Mouse (Mus musculus) MEL-GATA-1-ER (cell line): ENCODE measurements around the gene Mink1.
"Not testable (repeated sequence)": the region's sequence is repeated elsewhere in the genome, so short reads cannot be mapped to it uniquely, and the experiment has no call there.

Source experiments
- DNase-seq: peaks from one replicate; pipeline ENCODE4 v3.0.0-alpha.2; 2012; ENCODE audit warnings: low read depth; ENCODE audit errors: extremely low read depth

Gene Mink1

DNA sequence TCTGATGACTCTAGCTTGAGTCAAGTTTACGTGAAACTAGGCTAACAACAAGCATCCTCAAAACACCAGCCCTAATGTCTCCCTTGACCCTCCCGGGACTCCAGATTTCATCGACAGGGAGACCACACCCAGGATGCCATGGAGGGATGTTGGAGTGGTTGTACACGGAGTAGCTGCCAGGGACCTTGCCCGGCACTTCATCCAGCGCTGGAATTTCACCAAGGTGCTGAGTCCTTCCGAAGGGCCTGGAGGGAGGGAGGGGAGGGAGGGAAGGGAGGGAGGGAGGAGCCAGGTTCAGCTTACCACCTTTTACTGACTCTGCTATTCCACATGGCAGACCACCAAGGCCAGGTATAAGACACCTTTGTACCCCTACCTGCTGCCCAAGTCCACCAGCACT, 8.7 kb upstream of the Mink1 start:
- no peak for DNase-seq

GRCm38 (mm10) chr11:70557545-70557944, 5.1 kb upstream of the Mink1 start:
- DNase-seq = no peak

DNA sequence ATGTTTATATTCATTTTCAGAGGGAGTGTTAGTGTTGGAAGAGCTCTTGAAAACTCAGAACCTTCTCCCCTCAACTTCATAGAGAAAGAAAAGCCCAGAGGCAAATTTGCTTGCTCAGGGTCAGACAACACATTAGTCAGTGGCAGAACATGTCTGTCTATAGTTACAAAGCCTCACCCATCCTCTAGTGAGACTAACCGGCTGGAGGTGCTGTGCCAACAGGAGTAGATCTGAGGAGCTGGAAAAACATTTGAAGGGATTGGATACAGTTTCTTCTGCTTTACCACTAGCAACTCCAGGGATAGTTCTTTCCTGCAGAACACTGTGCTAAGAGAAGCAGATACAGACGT, 769 bp upstream of the Mink1 start:
- DNase-seq = no peak

DNA sequence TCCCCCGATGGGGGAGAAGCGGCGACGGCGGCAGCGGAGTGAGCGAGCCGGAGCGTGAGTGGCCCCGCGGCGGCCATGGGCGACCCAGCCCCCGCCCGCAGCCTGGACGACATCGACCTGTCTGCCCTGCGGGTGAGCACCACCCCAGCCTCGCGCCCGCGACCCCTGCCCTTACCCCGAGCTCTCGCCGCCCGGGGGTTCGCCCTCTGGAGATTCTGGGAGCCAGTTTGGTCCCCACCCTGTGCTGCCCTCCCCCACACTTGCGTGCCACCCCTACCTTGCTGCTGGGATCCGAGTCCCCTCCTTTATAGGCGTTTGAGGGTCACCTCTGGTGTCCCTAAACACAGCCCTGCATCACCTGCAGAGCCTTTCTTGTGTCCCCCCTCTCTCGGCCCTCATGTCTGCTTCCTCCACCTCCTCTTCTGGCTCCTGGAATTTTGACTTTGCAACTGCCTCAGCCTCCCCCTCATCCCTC, 351 bp downstream of the Mink1 start:
- no peak for DNase-seq

DNA sequence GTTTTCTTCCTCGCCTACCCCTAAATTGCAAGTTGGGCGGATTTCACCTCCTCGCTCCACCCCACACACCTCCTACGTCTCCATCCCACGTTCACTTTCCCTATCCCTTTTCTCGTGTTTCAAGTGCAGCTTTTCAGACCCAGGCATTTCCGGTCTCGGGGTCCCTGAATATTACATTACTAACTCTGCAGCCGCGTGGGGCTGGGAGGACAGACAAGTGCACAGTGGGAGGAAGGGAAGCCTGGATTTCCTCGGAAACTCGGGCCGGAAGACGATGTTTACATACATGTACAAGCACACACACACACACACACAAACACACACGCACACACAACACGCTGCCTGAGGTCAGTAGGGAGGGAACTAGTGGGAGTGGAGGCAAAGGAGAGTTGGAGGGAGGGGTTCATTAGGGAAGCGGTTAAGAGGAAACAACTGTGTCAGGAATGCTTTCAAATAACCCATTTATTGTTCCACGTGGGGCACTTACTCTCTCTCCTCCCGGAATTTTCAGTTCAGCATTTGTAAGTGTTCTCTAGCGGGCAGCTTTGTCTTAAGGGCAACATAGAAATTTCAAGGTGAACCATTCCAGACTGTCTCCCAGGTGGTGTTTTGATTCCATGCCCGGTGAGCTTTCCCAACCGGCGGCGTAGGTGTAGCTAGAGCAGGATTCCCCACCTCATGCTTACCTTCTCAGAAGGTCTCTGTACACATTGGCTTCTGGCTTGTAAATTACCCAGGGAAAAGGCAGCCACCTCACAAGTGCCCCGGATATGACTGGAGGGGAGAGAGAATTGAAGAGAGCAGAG, 992 bp downstream of the Mink1 start:
- peak; percentile 14 for DNase-seq

DNA sequence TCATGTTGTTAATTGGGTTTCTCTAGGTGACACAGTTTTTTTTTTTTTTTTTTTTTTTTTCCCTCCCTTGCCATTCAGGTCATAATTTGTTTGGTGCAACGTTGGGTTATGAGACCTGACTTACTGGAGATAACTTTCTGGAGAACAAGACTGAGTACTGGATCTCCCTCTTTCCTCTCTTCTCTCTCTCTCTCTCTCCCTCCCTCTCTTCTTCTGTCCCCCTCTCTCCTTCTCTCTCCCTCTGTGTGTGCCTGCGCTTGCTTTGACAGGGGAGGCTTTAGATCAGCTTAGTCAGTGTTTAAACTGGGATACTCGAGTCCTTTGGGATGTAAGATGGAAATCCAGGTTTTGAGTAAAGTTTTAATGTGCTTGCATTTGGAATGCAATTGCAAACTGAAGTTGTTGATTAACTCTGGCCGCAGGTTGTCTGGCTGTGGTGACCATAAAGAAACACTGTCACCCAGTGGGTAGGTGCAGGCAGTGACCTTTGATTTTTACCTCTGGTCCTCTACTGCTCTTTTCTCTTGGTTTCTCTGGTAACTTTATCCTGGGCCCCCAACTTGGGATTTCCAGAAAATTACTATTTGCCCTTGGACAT, 1.7 kb downstream of the Mink1 start:
- DNase-seq = no peak

GRCm38 (mm10) chr11:70566586-70566985, 3.9 kb downstream of the Mink1 start:
- no peak for DNase-seq

DNA sequence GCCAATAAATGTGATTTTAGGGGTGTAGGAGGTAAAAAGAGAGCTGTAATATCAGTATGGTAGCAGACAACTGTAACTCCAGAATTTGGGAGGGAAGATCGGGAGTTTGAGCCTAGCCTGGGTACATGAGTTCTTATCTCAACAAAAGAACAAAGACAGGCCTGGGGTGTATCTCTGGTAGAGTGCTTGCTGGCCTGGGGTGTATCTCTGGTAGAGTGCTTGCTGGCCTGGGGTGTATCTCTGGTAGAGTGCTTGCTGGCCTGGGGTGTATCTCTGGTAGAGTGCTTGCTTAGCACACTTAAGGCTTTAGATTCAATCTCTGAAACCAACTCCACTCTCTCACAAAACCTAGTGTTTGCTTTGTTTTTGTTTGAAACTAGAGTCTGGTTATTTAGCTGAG, 7.9 kb downstream of the Mink1 start:
- DNase-seq = not testable (repeated sequence)

DNA sequence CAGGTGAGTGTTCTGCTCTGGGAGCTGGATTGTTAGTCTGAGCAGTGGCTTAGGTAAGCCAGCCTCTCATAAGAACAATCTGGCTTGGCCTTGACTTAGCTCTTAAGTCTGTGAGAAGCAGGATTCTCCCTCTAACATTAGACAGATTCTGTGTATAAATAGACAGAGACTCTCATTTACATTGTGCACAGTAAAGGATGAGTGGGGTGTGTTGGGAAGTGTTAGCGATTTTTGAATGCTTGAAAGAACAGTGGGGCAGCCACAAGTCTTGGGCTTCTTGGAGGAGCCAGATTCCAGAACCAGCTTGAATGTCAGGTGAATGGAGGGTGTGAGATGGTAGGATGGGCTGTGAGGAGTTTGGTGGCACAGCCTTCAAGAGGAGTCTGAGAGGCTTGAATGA, 9.0 kb downstream of the Mink1 start:
- DNase-seq = no peak

- DNase-seq = no peak
Observed at GRCm38 (mm10) chr11:70572348-70572902, 9.7 kb downstream of the Mink1 start.

DNA sequence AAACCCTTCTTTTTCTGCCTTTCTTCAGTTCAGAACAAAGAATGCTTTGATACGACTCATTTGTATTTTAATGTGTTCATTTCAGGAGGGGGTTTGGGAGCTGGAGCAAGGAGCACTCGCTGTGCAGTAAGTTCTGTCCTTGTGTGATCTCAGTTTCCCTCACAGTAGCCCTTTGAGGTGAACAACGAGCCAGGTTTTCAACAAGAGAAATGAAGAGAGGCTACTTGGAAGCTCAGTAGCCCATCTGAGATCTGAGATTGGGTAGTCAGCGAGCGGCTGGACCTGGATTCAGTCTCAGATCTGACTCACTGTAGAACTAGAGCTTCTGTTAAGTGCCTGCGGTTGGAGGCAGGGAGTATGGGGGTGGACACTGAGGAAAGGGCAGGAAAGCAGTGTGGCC, 11.2 kb downstream of the Mink1 start:
- no peak for DNase-seq

DNA sequence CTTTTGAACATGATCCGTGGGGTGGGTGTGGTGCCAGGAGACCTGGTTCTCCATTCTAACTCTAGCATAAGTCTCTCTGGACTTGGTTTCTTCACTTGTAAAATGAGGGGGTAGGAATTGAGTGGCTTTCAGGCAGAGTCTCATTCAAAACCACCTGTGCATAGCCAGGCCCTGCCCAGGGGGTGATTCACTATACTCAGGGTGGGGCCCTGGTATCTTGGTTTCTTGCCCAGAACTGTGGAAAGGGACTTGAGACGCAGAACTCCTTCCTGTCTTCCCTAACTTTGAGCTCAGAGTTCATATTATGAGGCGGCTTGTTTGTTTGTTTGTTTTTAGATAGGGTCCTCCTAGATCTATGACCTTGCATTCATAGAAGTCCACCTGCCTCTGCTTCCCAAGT, 14.5 kb downstream of the Mink1 start:
- no peak for DNase-seq

DNA sequence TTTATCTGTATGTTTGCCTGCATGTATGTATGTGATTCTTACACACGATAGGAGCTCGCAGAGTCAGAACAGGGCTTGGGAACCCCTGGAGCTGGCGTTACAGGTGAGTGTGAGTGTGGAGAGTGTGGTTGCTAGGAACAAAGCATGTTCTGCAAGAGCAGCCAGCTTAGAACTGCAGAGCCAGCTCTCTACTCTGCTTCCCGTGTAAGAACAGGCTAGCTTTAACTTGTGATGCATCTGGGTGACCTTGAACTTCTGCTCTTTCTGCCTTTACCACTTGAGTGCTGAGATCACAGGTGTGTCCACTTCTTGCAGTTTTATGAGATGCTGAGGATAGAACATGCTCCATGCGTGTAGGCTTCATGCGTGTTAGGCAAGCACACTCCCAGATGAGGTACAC, 16.3 kb downstream of the Mink1 start:
- no peak for DNase-seq

GRCm38 (mm10) chr11:70579710-70580357, 17.2 kb downstream of the Mink1 start:
- no peak for DNase-seq

DNA sequence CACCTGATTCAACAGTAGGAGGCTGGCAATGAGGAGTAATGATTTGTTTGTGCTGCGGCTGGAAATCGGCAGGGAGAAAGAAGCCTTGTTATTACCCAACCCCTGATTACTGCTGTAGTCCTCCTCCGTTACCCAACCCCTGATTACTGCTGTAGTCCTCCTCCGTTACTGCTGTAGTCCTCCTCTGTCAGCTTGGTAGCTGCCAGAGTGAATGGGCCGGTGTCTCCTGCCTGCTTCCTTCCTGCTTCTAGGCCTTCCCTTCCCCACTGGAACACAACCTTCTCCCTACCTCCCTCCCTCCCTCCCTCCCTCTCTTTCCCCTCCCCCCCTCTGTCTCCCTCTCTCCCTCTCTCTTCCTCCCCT, 17.7 kb downstream of the Mink1 start:
- DNase-seq = no peak

GRCm38 (mm10) chr11:70580921-70581320, 18.2 kb downstream of the Mink1 start:
- DNase-seq = no peak

DNA sequence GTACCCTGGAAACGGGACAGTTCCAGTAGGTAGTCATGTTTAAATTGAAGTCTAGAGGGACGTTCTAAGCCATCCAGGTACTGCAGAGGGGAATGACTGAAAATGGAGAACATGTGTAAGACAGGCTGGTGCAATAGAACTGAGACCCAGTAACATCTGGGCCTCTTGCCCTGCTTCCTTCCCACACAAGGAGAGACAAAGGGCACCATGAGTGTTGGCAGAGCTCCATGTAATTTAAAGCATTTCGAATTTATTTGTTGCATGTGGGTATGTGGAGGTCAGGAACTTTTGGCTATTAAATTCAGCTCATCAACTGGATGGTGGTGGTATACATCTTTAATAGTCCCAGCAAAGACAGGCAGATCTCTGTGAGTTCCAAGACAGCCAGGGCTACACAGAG, 19.5 kb downstream of the Mink1 start:
- DNase-seq = no peak

DNA sequence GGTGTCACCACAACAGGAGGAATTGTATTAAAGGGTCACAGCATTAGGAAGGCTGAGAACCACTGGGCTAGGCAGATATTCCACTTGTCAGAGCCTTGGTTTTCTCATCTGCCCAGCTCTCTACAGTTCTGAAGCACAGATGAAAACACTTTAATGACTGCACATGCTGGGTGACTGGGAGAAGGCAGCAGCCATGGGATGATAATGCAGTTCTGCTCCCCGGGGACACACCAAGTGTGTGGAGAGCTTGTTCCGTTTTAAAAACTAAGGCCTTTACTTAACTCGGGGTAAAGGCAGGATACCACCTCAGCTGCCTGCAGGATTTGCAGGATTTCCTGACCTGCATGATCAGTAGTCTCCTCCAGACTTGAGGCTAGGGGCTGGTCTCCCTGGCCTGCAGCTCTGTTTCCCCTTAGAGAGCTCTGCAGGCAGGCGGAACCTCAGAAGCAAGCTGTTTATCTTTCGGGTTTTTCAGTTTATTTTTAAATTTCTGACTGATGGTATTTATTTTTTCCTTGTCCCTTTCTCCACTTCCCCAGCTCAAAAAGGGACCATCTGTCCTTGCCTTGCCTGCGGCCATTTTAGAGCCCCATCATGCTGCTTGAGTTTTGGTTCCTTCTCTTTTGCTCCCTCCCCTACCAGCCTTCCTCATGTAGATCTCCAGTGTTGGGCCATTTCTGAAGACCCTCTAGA, 20.5 kb downstream of the Mink1 start:
- DNase-seq = no peak

GRCm38 (mm10) chr11:70583775-70584174, 21.1 kb downstream of the Mink1 start:
- DNase-seq = no peak

- no peak for DNase-seq
Observed at GRCm38 (mm10) chr11:70585457-70585856, 22.8 kb downstream of the Mink1 start.

GRCm38 (mm10) chr11:70586261-70586660, 23.6 kb downstream of the Mink1 start:
- no peak for DNase-seq

- no peak for DNase-seq
Observed at GRCm38 (mm10) chr11:70586954-70587353, 24.3 kb downstream of the Mink1 start.
